Mouse (Mus musculus) lung, postnatal 4 days (tissue): ENCODE data around the gene Pnpla2.
A peak's percentile ranks its signal among the peaks of the same experiment; 100 is the strongest.

ENCODE experiments used
- DNase-seq, 2 experiments: peaks; one replicate each; pipeline ENCODE4 v3.0.0; 2021

Gene Pnpla2

DNA sequence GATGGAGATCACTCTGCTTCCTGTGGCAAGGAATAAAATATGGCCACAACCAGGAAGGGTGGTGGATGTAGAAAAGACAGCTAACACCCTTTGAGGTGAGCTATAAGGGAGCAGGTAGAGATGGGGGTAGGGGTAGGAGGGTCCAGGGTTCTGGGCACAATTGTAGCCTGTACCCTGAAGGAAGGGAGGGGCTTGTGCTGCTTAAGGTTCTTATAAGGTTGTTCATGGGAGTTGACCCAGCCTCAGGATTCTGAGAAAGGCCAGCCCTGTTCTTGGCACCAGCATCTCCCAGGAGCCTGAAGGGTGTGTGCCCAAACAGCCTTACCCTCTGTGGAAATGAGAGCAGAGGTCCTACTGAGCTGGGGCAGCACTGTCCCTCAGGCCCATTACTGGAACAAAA lies 3.1 kb upstream of the Pnpla2 start:
- no peak for DNase-seq

DNA sequence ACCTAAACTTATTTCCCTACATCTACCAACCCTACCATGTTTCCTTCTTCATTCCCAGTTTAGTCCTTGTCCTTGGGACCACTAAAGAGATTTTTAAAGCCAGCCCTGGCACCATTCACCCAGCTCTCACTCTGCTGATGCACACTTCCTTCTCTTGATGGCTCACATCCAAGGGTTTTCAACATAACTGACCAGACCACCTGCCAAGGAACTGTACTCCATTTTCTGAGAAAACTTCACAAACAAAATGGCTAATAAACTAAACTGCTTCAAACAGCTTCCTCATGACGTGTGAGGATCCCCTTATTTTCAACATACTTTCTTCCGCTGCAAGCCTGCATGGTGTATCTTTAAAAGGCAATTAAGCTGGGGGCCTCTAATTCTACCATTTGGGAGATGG lies 1.4 kb upstream of the Pnpla2 start:
- DNase-seq: peak in 1 of 2 experiments; percentile 4

DNA sequence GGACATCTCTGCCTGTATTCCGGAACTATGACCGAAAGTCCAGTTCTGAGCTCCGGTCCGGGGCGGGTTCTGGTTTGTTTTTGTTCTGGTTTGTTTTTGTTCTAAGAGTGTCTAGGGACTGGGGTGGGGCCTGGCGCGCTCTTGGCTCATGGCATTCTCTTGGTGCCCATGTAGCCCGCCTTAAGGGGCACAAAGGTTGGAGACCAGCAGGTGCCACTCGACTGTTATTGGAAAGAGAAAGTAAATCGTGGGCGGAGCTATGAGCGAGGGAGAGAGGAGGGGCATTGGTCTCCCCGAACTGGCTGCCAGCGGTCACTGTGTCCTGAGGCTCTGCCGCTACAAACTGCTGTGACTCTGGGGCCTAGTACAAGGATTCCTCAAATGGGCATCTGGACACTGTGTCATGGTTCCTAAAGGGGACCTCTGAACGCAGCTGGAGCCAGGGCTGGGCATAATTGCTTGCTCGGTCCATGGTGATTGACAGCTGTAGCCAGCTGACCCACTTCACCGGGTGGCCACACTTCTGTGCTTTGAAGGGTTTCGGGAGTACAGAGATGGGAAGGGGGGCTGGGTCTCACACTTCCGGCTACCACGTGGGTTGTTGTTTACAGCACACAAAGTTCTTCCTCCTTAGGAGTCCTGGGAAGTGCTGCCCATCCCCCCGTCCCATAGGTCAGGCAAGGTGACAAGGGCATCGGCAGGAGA lies 764 bp downstream of the Pnpla2 start:
- DNase-seq: peak; percentile 78 to 86

DNA sequence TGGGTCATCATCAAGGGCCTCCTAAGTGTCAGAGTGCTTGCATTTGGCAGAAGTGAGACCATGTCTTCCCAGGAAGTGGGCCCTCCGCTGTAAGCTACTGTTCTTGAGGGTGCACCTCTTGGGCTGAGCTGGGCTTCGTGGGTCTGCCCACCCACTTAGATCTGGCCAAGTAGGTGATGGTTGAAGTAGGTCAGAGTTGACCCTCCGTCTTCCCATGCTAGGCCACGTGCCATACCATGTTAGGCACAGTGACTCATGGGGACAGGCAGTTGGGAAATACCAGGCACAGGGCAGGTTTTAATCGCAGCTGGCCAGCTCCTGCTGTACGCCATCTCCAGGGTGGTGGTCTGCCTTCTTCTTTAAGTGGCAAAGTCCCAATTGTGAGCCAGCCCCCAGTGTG lies 1.7 kb downstream of the Pnpla2 start:
- peak in 1 of 2 experiments; percentile 55 for DNase-seq

DNA sequence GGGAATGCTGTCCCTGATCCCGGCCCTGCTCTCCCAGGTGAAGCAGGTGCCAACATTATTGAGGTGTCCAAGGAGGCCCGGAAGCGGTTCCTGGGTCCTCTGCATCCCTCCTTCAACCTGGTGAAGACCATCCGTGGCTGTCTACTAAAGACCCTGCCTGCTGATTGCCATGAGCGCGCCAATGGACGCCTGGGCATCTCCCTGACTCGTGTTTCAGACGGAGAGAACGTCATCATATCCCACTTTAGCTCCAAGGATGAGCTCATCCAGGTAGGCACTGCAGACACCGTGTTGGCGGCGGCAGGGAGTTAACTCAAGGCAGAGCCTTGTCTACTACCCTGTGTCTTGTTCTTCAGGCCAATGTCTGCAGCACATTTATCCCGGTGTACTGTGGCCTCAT lies 2.2 kb downstream of the Pnpla2 start:
- DNase-seq: peak; percentile 4 to 27

DNA sequence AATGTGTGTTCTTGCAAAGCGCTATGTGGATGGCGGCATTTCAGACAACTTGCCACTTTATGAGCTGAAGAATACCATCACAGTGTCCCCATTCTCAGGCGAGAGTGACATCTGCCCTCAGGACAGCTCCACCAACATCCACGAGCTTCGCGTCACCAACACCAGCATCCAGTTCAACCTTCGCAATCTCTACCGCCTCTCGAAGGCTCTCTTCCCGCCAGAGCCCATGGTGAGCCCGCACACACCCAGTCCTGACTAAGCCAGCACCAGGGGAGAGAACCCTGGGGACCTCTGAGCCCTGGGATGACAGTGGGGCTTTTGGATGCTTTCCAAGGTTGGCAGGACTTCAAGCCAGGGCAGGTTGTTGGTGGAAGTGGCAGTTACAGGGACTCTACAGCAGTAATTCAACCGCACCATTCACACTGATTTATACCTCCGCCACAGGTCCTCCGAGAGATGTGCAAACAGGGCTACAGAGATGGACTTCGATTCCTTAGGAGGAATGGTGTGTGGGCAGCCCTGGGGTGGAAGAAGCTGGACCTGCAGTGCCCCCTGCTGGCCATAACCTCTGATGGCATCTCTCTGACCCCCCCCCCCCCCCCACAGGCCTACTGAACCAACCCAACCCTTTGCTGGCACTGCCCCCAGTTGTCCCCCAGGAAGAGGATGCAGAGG lies 3.1 kb downstream of the Pnpla2 start:
- peak; percentile 50 to 72 for DNase-seq

DNA sequence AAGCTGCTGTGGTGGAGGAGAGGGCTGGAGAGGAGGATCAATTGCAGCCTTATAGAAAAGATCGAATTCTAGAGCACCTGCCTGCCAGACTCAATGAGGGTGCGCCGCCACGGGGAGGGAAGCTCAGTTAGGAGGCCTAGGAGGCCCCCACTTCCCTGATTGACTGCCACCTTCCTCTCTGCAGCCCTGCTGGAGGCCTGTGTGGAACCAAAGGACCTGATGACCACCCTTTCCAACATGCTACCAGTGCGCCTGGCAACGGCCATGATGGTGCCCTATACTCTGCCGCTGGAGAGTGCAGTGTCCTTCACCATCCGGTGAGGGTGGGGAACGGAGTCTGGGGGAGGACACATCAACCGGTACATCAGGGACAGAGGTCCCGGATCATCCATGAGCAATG lies 3.7 kb downstream of the Pnpla2 start:
- no peak for DNase-seq

DNA sequence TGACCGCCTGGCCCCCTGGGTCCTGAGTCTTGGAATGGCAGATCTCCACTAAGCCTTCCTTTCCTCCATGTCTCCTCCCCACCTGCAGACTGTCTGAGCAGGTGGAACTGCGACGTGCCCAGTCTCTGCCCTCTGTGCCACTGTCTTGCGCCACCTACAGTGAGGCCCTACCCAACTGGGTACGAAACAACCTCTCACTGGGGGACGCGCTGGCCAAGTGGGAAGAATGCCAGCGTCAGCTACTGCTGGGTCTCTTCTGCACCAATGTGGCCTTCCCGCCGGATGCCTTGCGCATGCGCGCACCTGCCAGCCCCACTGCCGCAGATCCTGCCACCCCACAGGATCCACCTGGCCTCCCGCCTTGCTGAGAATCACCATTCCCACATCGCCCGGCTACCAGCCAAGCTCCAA lies 4.3 kb downstream of the Pnpla2 start:
- no peak for DNase-seq

DNA sequence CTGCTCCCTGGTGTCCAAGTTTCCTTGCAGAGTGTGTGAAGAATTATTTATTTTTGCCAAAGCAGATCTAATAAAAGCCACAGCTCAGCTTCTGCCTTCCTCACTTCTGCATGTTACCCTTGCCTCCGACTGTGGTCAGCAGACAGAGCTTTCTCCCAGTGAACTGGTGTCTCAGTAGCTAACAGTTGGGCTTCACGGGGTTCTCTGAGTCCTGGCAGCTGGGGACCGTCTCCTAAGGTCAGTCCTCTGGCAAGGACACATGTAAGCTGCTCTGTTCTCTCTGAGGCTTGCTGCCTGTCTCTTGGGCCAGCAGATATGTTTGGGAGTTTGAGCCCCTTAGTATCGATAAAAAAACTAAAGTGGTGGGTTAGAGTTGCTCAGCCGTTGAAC lies 5.0 kb downstream of the Pnpla2 start:
- DNase-seq: peak in 1 of 2 experiments; percentile 23

DNA sequence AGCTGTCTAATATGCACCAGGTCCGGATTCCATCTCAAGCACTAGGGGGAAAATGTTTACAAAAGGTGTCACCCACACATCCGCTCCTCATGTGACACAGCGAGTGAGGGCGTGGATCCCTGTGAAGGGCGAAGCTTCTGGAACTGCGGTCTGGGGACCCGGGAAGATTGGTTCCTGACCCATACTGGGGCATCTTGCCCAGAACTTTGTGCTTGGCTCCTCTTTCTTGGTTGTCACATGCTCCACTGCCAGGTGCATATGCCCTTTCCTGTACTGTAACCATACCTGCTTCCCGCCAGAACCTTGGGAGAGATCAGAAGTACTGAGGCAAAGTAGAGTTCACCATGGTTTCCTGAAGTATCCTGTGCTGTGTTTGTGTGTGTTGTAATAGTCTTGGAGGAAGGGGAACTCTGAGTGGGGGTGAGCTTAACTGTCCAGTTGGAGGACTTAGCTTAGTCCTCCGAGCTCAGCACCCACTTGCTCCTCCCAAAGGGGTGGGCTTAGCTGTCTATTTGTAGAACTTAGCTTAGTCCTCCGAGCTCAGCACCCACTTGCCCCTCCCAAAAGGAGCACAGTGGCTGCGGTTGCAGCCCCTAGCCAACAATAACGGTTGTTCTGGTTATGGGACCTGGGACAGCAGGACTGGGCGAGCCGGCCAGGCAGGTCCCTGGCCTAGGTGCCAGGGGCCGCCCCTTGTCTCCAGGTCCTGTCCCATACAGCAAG lies 5.6 kb downstream of the Pnpla2 start, which contains the start of gene Cracr2b:
Gene Cracr2b (plus strand): TSS at position 704 of the 723 bp plus-strand sequence.
- DNase-seq: peak; percentile 63 to 70

DNA sequence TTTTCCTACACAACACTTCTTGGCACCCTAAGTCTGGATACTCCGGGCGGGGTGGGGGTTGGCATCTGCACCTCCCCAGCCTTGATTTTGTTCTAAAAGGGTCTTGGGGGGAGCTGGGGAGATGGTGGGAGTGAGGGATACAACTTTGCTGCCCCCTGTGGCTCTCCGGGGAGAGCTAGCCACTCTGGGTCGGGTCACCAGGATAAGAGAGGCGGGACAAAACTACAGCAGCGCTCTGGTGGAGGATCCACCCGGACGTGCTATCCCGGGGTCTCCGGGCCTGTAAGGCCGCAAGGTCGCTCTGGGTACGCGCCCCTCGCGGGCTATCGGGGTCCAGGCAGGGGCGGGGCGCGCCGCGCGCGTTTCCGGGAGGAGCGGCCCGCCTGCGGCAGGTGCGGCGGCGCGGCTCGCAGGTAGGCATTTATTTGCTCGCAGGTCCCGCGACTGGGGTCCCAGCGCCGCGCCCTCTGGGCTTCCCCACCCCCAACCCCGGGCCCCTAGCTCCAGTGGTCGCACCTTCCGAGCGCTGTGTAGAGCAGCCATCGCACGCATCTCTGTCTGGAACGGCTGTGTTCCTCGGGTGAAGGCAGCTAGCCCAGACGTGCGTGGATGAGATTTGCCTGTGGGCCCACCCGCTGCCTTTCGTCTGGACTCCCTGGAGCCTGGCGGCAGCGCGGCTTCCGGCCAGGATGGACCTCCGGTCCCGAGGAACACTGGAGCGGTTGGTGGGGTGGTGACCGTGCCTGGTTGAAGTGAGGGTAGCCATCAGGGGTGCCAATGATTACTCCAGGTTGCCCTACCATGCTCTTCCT lies 6.7 kb downstream of the Pnpla2 start:
- DNase-seq: peak; percentile 66 to 70

DNA sequence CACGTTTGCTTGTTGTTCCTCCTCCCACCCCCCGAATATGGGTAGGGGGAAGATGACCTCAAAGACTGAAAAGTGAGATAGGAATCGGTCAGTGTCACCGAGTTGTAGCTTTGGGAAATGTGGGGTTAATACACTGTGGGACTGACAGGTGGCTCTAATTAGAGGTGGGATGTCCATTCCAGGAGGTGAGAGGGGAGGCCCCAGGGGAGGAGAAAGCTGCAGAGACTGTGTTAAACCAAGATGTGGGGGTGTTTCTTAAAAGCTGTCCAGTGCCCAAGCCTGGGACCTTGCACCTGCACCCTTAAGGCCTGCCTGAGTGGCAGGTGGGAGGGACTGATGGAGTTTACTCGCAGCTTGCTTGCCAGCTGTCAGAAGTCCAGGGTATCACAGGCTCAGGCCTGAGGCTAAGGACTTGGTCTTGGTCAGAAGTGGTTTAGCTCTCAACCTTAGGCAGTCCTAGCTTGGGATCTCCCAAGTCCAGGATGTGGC lies 7.4 kb downstream of the Pnpla2 start:
- DNase-seq: peak; percentile 65 to 88

DNA sequence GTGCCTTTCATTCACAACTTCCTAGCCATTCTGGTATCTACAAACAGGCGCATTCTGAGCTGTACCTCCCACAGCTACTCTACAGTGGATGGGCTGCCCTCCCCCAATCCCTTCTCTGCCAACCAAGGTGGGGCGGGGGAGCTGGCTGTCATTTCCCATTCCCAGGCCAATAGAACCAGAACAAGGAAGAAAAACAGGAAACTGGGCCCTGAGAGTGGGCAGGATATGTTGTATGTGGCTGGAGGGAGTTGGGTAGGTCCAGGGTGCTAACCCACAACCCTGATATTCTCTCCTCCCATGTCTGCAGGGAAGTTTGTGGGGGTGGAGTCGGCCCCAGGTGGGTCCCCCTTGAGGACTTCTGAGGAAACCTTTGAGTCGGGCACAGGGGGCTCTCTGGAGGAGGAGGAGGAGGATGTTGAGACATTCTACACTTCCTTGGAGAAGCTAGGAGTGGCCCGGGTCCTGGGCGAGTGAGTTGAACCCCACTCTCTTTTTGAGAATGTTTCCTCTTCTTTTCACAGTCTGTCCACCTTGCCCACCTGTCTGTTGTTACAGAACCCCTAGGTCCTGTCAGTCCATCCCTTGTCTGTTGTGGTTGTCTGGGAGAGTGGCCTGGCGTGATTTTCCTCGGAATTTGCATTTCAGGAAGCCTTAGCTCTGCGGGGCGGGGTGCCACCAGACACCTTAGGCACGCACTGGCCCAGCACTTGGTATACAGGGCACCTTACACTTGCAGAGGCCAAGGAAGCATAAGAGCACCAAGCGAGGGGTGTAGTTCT lies 9.0 kb downstream of the Pnpla2 start:
- DNase-seq: peak; percentile 83 to 88

DNA sequence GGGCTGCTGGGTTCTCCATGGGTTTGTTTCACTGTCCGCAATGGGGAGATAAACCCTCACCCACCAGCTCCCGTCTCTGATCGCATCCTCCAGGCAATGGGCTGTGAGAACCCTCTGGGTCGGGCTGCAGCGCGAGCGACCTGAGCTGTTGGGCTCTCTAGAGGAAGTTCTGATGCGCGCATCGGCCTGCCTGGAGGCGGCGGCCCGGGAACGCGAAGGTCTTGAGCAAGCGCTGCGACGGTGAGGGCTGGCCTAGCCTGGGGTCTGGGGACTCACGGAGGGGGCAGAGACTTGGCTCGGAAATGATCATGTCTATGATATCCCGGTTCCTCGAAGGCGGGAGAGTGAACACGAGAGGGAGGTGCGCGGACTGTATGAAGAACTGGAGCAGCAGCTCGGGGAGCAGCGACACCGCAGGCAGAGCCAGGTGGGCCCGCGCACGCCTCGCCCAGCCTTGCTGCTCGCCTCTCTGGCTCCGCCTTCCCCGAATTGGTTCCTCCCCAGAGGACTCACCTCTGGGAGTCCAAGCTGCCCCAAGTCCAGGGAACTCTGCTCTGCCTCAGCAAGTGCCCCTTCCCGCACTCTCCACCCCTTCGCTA lies 9.7 kb downstream of the Pnpla2 start:
- peak; percentile 62 to 71 for DNase-seq

DNA sequence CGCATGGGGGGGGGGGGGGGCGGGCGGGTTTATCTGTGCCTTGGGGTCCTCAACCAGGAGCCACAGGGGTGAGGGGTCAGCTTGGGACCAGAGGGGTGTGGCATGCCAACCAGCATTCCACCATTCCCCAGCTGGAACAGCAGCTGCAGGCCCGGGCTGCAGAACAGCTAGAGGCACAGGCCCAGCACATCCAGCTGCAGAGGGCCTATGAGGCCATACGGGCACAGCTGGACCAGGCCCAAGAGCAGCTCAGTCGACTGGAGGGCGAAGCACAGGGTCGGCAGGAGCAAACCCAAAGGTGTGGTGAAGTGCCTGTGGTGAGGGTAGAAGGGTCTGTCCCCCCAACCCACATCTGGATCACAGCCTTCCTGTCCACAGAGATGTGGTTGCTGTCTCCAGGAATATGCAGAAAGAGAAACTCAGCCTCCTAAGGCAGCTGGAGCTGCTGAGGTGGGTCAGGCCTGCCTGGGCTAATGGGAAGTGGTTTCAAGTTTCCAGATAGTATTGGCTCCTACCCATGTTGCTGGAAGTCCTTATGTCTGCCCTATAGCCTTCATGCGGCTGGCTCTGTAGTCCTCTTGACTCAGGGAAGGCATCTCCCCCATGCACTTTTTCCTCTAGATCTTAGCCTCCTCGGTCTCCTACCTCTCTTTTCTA lies 10.5 kb downstream of the Pnpla2 start:
- DNase-seq: peak in 1 of 2 experiments; percentile 62

DNA sequence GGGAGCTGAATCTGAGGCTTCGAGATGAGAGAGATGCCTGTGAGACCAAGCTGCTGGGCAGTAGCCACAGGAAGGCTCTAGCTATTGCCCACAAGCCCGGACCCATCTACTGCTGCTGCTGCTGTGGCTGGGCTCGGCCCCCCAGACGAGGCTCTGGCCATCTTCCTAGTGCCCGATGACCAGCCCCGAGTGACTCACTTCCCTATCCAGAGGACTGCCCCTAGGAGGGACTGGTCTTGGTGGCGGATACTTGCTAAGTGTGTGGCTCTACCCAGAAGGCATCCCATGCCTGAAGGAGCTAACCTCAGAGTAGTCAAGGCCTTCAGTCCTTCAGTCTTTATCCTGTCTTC lies 11.0 kb downstream of the Pnpla2 start:
- DNase-seq: peak in 1 of 2 experiments; percentile 57

DNA sequence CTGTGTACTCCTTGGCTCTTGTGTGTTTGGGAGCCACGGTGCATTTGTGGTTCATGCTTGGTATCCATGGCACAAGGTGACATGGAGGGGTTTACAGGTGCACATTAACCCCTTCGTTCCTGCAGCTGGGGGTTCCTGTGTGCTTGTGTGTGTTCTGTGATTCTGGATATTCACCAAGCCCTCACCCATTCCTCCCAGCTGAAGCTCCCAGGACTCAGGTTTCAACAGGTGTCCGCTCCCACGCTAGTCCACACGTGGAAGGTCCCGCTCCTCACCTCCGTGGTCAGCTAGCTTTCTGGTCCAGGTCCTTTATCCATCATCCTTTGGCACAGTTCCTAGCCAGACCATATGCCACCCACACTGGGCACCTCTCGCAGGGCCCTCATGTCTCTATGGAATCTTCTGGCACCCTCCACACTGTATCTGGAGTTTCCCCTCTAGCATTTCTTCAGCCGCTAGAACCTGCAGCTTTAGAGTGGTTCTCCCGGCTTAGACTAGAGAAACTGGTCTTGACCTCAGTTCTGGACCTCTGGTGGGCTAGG lies 11.7 kb downstream of the Pnpla2 start:
- peak in 1 of 2 experiments; percentile 31 for DNase-seq

DNA sequence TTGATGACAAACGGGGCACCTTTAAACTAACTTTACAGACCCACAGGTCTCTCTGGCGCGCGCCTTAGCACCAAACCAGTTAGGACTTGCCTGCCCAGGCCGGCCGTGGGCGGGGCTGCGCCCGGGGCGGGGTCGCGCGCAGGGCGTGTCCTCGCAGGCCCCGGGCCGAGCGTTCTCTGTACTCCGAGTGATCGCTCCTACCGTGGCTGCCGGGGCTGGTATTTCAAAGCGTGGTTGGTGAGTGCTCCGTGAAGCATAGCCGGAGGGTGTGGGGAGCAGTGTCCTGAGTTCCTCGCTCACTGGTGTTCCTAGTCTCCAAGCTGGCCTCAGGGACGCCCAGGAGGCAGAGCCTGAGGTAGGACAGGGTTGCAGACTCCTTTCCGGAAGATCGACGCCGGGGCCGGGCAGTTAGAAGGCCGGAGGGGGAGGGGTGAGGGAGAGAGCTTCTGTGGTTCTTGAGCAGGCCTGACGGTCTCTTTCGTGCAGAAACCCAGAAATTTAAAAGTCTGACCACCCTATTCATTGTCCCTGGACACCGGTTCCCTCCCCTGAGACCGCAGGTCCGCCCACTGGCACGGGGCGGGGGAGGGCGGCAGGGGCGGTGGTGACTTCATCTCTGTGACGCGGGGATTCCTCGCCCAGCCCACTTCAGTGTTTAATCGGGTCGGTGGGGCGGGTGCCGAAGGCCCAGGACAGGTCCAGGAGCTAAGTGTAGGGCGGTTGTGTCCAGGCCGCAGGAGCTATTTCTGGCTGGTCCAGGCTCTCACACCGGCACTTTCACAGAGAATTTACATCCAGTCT lies 12.4 kb downstream of the Pnpla2 start, which contains the start of gene Cd151:
Gene Cd151 (plus strand): TSS at position 163 of the 801 bp plus-strand sequence.
- DNase-seq: peak; percentile 93 to 96

DNA sequence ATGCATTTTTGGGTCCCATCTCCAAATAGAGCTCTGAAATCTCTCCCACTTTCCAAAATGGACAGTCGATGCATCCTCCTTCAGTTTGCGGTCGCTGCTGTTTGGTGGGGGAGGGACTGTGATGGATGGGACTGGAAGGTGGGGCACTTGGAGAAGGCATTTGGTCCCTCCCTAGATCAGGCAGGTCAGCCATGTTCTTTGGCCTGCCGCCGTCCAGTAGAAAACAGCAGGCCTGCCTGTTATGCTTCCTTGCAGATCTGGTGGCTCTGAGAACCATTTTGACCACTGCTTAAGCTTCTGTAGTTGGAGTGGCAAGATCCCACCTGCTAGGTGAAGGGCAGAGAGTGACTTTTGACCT lies 13.1 kb downstream of the Pnpla2 start:
- DNase-seq: peak in 1 of 2 experiments; percentile 62
